Mouse (Mus musculus) splenic B cell, adult 2 months (primary cell): ENCODE measurements around the gene Cep128.

Experiments used
- DNase-seq: peaks from one replicate; pipeline ENCODE4 v3.0.0-alpha.2; 2011; ENCODE audit warnings: low read depth, low spot score
- H3K27me3 ChIP-seq: 2 replicates; pipeline ENCODE4 v1.6.1; 2012; ENCODE audit warnings: mild to moderate bottlenecking, low read length, moderate library complexity, mixed read lengths; ENCODE audit not compliant: control insufficient read depth, poor library complexity, insufficient read depth, severe bottlenecking
- H3K36me3 ChIP-seq: 2 replicates; pipeline ENCODE4 v1.6.1; 2012; ENCODE audit warnings: mild to moderate bottlenecking, low read length, moderate library complexity, mixed read lengths; ENCODE audit not compliant: control insufficient read depth, poor library complexity, insufficient read depth, severe bottlenecking

Gene Cep128

GRCm38 (mm10) chr12:91176808-91177526 is 207.2 kb downstream of the Cep128 start:
- Histone ChIP-seq H3K27me3 (no peaks in the 10 kb centered on the region), H3K36me3 (no peaks in the 10 kb centered on the region)
- no peak for DNase-seq

GRCm38 (mm10) chr12:91171613-91172012 is 212.6 kb downstream of the Cep128 start:
- no peaks in the 10 kb centered on the region for H3K27me3 ChIP-seq
- DNase-seq: no peak
- H3K36me3 ChIP-seq: no peaks in the 10 kb centered on the region

GRCm38 (mm10) chr12:91161015-91161730 is 223.0 kb downstream of the Cep128 start:
- DNase-seq: no peak
- H3K27me3 ChIP-seq: no peaks in the 10 kb centered on the region
- H3K36me3 ChIP-seq: no peaks in the 10 kb centered on the region

- no peaks in the 10 kb centered on the region for H3K36me3 ChIP-seq
- H3K27me3 ChIP-seq: no peaks in the 10 kb centered on the region
- DNase-seq: no peak
Observed at GRCm38 (mm10) chr12:91158481-91158880, 225.7 kb downstream of the Cep128 start.

GRCm38 (mm10) chr12:91154052-91154451 is 230.2 kb downstream of the Cep128 start:
- DNase-seq: no peak

GRCm38 (mm10) chr12:91149152-91149551 is 235.1 kb downstream of the Cep128 start:
- H3K27me3 ChIP-seq: no peaks in the 10 kb centered on the region

More at GRCm38 (mm10) chr12:91154052-91154451, 230.2 kb downstream of the Cep128 start:
- no peaks in the 10 kb centered on the region for H3K27me3 ChIP-seq
- no peaks in the 10 kb centered on the region for H3K36me3 ChIP-seq

GRCm38 (mm10) chr12:91134740-91135517 is 249.3 kb downstream of the Cep128 start:
- Histone ChIP-seq H3K36me3 (no peaks in the 10 kb centered on the region), H3K27me3 (no peaks in the 10 kb centered on the region)
- DNase-seq: no peak

More at GRCm38 (mm10) chr12:91149152-91149551, 235.1 kb downstream of the Cep128 start:
- no peaks in the 10 kb centered on the region for H3K36me3 ChIP-seq
- DNase-seq: no peak

- DNase-seq: no peak
- Histone ChIP-seq H3K27me3 (no peaks in the 10 kb centered on the region), H3K36me3 (no peaks in the 10 kb centered on the region)
Observed at GRCm38 (mm10) chr12:91115054-91115453, 269.2 kb downstream of the Cep128 start.

GRCm38 (mm10) chr12:91103316-91103715 is 280.9 kb downstream of the Cep128 start:
- H3K27me3 ChIP-seq: no peaks in the 10 kb centered on the region
- no peaks in the 10 kb centered on the region for H3K36me3 ChIP-seq
- no peak for DNase-seq

GRCm38 (mm10) chr12:91097869-91098268 is 286.3 kb downstream of the Cep128 start:
- DNase-seq: no peak
- H3K27me3 ChIP-seq: no peaks in the 10 kb centered on the region
- no peaks in the 10 kb centered on the region for H3K36me3 ChIP-seq

GRCm38 (mm10) chr12:91096197-91096596 is 288.0 kb downstream of the Cep128 start:
- Histone ChIP-seq H3K36me3 (no peaks in the 10 kb centered on the region), H3K27me3 (no peaks in the 10 kb centered on the region)
- DNase-seq: no peak

- no peak for DNase-seq
- no peaks in the 10 kb centered on the region for H3K27me3 ChIP-seq
Observed at GRCm38 (mm10) chr12:91088271-91088670, 295.9 kb downstream of the Cep128 start.

GRCm38 (mm10) chr12:91085967-91086366 is 298.2 kb downstream of the Cep128 start:
- no peak for DNase-seq
- Histone ChIP-seq H3K36me3 (no peaks in the 10 kb centered on the region), H3K27me3 (no peaks in the 10 kb centered on the region)

More at GRCm38 (mm10) chr12:91088271-91088670, 295.9 kb downstream of the Cep128 start:
- H3K36me3 ChIP-seq: no peaks in the 10 kb centered on the region

- DNase-seq: no peak
- no peaks in the 10 kb centered on the region for H3K36me3 ChIP-seq
- no peaks in the 10 kb centered on the region for H3K27me3 ChIP-seq
Observed at GRCm38 (mm10) chr12:91075600-91075999, 308.6 kb downstream of the Cep128 start.
